Mouse (Mus musculus) liver, adult 2 months (tissue): Measurements from ENCODE around the gene Ucn2.

ENCODE experiments used
- CTCF ChIP-seq: fragments of 200-500 bp; IDR thresholded peaks from 2 replicates; pipeline ENCODE4 v1.5.1; 2011; ENCODE audit warnings: low read depth, low read length, control low read depth
- POLR2A ChIP-seq: fragments of 200-500 bp; IDR thresholded peaks from 2 replicates; pipeline ENCODE4 v1.6.1; 2011; ENCODE audit warnings: low read length, control low read depth; ENCODE audit not compliant: insufficient read depth; ENCODE audit errors: extremely low read depth

GRCm38 (mm10) chr9:108945111-108945510 is 40.7 kb upstream of the Ucn2 start:
- no peak for TF ChIP-seq CTCF
- no peak for TF ChIP-seq POLR2A
